Mouse (Mus musculus): Measurements from ENCODE around the gene Gprc5c.

GRCm38 (mm10) chr11:114871540-114871939 is 20.6 kb downstream of the Gprc5c start:
- no peak for TF ChIP-seq CTCF (IDR thresholded peaks at IDR 0.05; ENCODE audit: low read depth, low read length)
- TF ChIP-seq POLR2A (IDR thresholded peaks at IDR 0.05; ENCODE audit: borderline replicate concordance, low read depth, low read length): no peak
